Mouse (Mus musculus) bone marrow macrophage, adult 2 months (primary cell): ENCODE results near the gene Olfr905.

Experiments used
- CTCF ChIP-seq: IDR thresholded peaks from 2 replicates; pipeline ENCODE4 v1.5.1; 2012; ENCODE audit warnings: low read depth, mild to moderate bottlenecking, low read length, moderate library complexity
- POLR2A ChIP-seq: IDR thresholded peaks from 2 replicates; pipeline ENCODE4 v1.6.1; 2012; ENCODE audit warnings: mild to moderate bottlenecking, low read depth, low read length, borderline replicate concordance

DNA sequence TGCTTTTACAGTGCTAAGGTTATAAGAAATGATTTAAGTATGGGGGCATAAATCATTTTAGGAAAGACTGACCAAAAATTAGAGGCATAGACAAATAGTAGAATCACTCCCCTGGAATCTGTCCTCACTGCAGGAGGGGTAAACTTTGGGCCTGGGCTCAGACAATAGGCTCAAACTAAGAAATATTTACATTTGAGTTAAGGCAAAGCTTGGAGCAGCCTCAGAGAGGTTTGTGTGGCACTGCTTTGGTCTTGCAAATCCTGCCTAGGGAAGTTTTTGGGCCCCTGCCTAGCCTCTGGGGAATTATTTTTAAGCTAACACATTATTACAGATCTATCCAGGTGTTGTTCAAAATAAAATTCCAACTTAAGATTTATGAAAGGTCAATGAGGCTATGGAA lies 47.1 kb upstream of the Olfr905 start:
- TF ChIP-seq POLR2A (no peak), CTCF (no peak)
